8 mouse cellular contexts compared by ENCODE assay signal in genomic region chr2:139590888-139591698, GRCm38 (mm10).
DNase-seq lines count a peak whose midpoint lies in the region; ATAC-seq and TF ChIP-seq lines count a peak whose summit lies in the region.

No protein-coding gene starts in this region.

- no peaks in the 10 kb centered on the region for H3K36me3 ChIP-seq in testis, adult 2 months (ENCODE audit: control insufficient read depth, insufficient read depth, low read length)
- H3K36me3 ChIP-seq in embryonic facial prominence, embryonic 13.5 days = no peaks in the 10 kb centered on the region
- no peaks in the 10 kb centered on the region for H3K36me3 ChIP-seq in kidney, embryonic 15.5 days
- no peaks in the 10 kb centered on the region for H3K36me3 ChIP-seq in midbrain, embryonic 13.5 days

- no peak overlapping the region for H3K9ac ChIP-seq in embryonic facial prominence, embryonic 13.5 days
- H3K9ac ChIP-seq in kidney, embryonic 15.5 days = no peak overlapping the region
- no peak overlapping the region for H3K9ac ChIP-seq in midbrain, embryonic 13.5 days (replicated peaks)

- H3K27me3 ChIP-seq in testis, adult 2 months (ENCODE audit: control insufficient read depth, insufficient read depth, low read length) = no peaks in the 10 kb centered on the region
- H3K27me3 ChIP-seq in embryonic facial prominence, embryonic 13.5 days = no peaks in the 10 kb centered on the region
- no peaks in the 10 kb centered on the region for H3K27me3 ChIP-seq in kidney, embryonic 15.5 days
- no peaks in the 10 kb centered on the region for H3K27me3 ChIP-seq in midbrain, embryonic 13.5 days

- TF ChIP-seq POLR2A in testis, adult 2 months (IDR thresholded peaks at IDR 0.05; ENCODE audit: control insufficient read depth, low read depth, low read length) = no peak

- H3K4me1 ChIP-seq in testis, adult 2 months (ENCODE audit: control insufficient read depth, insufficient read depth, low read length) = no peaks in the 10 kb centered on the region
- H3K4me1 ChIP-seq in embryonic facial prominence, embryonic 13.5 days = no peaks in the 10 kb centered on the region
- 0 out of 2 replicates have a peak, but pooled peaks cover 9% of the 10 kb centered on the region for H3K4me1 ChIP-seq in kidney, embryonic 15.5 days
- no peaks in the 10 kb centered on the region for H3K4me1 ChIP-seq in midbrain, embryonic 13.5 days (replicated peaks)

- no peak overlapping the region for H3K4me2 ChIP-seq in embryonic facial prominence, embryonic 13.5 days
- no peak overlapping the region for H3K4me2 ChIP-seq in kidney, embryonic 15.5 days
- no peak overlapping the region for H3K4me2 ChIP-seq in midbrain, embryonic 13.5 days (replicated peaks)

- H3K9me3 ChIP-seq in embryonic facial prominence, embryonic 13.5 days = no peaks in the 10 kb centered on the region
- no peaks in the 10 kb centered on the region for H3K9me3 ChIP-seq in kidney, embryonic 15.5 days (replicated peaks)
- H3K9me3 ChIP-seq in midbrain, embryonic 13.5 days = no peaks in the 10 kb centered on the region

- no peak overlapping the region for H3K27ac ChIP-seq in testis, adult 2 months (ENCODE audit: control insufficient read depth, insufficient read depth, low read depth, low read length)
- no peak overlapping the region for H3K27ac ChIP-seq in embryonic facial prominence, embryonic 13.5 days
- no peak overlapping the region for H3K27ac ChIP-seq in kidney, embryonic 15.5 days
- H3K27ac ChIP-seq in midbrain, embryonic 13.5 days = no peak overlapping the region

- DNase-seq in cerebellum, adult 18-20 months = peak; percentile 18 to 24
- no peak for DNase-seq in cerebellum, adult 9-11 months
- no peak for DNase-seq in testis, postnatal 10 days (ENCODE audit: low spot score)
- no peak for DNase-seq in ovary, postnatal 10 days (ENCODE audit: low spot score)

- peak; percentile 22; the same call in 1 of the 2 replicates for TF ChIP-seq CTCF in testis, adult 2 months (IDR thresholded peaks at IDR 0.05; ENCODE audit: control insufficient read depth, insufficient read depth, insufficient replicate concordance, low read depth, low read length)

- H3K4me3 ChIP-seq in testis, adult 2 months (ENCODE audit: control insufficient read depth, low read depth, low read length) = no peak overlapping the region
- no peak overlapping the region for H3K4me3 ChIP-seq in embryonic facial prominence, embryonic 13.5 days
- no peak overlapping the region for H3K4me3 ChIP-seq in kidney, embryonic 15.5 days (replicated peaks)
- H3K4me3 ChIP-seq in midbrain, embryonic 13.5 days (replicated peaks) = no peak overlapping the region

- ATAC-seq in embryonic facial prominence, embryonic 13.5 days (ENCODE audit: insufficient number of reproducible peaks, insufficient read depth, low FRiP score, low TSS enrichment, low read depth) = 0 out of 2 replicates have a peak, but pooled peaks have one; percentile 37
- peak; percentile 84 for ATAC-seq in kidney, embryonic 15.5 days (replicated peaks; ENCODE audit: low FRiP score)
- ATAC-seq in midbrain, embryonic 13.5 days = peak; percentile 91

- 37% methylated on average over 10 of the region's 10 CpGs for WGBS in embryonic facial prominence, embryonic 13.5 days
- 20% methylated on average over 10 of the region's 10 CpGs for WGBS in kidney, embryonic 15.5 days
- WGBS in midbrain, embryonic 13.5 days = 35% methylated on average over 10 of the region's 10 CpGs

Comparison
In these comparisons a context has a peak if more than half of its experiments do, and no peak if none do; other contexts are left out.
1. DNase-seq: peak in cerebellum, adult 18-20 months (2 of 2); none in cerebellum, adult 9-11 months (single experiment), testis, postnatal 10 days (single experiment) and ovary, postnatal 10 days (single experiment).
2. ATAC-seq: peak in every context shown above with its lines; median percentile 91 in midbrain, embryonic 13.5 days; 84 in kidney, embryonic 15.5 days; 37 in embryonic facial prominence, embryonic 13.5 days.